ENCODE assay signal across 10 mouse cellular contexts in the genomic region with DNA sequence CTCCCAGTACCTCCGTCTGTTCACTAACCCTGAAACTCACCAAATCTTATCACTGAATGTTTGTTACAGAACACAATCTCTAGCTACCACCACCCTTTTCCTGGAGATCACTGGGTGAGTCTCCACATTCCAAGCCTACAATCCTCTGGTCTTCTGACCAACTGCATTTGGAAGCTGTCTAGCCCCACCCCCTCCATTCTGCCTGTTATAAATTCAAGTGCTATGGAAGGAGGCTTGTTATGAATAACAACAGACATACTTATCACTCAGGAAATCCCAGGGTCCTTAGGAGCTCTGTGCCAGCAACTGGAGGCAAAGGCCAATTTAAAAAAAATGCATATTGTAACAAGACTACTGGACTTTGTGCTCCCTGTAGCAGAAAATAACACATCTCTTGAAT. TPM values are rescaled to one million over a fixed set of nuclear protein-coding genes. Genes with fewer than 3 reads are reported as not detected.
DNase-seq lines count a peak whose midpoint lies in the region; ATAC-seq and TF ChIP-seq lines count a peak whose summit lies in the region.
"Had no signal": no experiment of that assay in that cellular context is flagged by ENCODE, and none has a peak within 500 bp of the region (broad histone marks: within the 10 kb centered on the region; RNA-seq: fewer than 3 reads in every experiment).

No protein-coding gene starts in this region.

- ATAC-seq in forebrain, embryonic 11.5 days (replicated peaks; ENCODE audit: low FRiP score): peak; percentile 48; the same call in 1 of the 2 replicates
- no peak for ATAC-seq in forebrain, embryonic 16.5 days
- ATAC-seq in hindbrain, embryonic 14.5 days (ENCODE audit: low FRiP score): no peak
- peak; percentile 51 for ATAC-seq in liver, postnatal 0 days

- TF ChIP-seq EP300 in liver, postnatal 0 days (IDR thresholded peaks at IDR 0.05; ENCODE audit: low read depth): no peak; the same call in 1 of the 2 replicates

- no peak overlapping the region for H3K4me2 ChIP-seq in forebrain, embryonic 11.5 days (ENCODE audit: low read depth, low read length, severe bottlenecking)
- H3K4me2 ChIP-seq in forebrain, embryonic 16.5 days (ENCODE audit: low read length): no peak overlapping the region
- no peak overlapping the region for H3K4me2 ChIP-seq in hindbrain, embryonic 14.5 days (replicated peaks)
- no peak overlapping the region for H3K4me2 ChIP-seq in liver, postnatal 0 days (ENCODE audit: low read depth, low read length)

- peaks cover 5% of the 10 kb centered on the region for H3K4me1 ChIP-seq in forebrain, embryonic 11.5 days (replicated peaks; ENCODE audit: control insufficient read depth, insufficient read depth, low read length)
- H3K4me1 ChIP-seq in forebrain, embryonic 16.5 days (replicated peaks; ENCODE audit: control insufficient read depth, insufficient read depth, low read length): peaks cover 7% of the 10 kb centered on the region; the same call in 1 of the 2 replicates
- H3K4me1 ChIP-seq in hindbrain, embryonic 14.5 days (replicated peaks; ENCODE audit: control insufficient read depth, insufficient read depth, low read length): peaks cover 4% of the 10 kb centered on the region; the same call in 1 of the 2 replicates
- peaks cover 2% of the 10 kb centered on the region for H3K4me1 ChIP-seq in liver, postnatal 0 days (ENCODE audit: insufficient read depth)

- H3K9me3 ChIP-seq in forebrain, embryonic 11.5 days (ENCODE audit: control insufficient read depth, low read length): no peaks in the 10 kb centered on the region
- H3K9me3 ChIP-seq in forebrain, embryonic 16.5 days (ENCODE audit: control insufficient read depth, low read length): no peaks in the 10 kb centered on the region
- H3K9me3 ChIP-seq in hindbrain, embryonic 14.5 days (ENCODE audit: control insufficient read depth, low read length): no peaks in the 10 kb centered on the region
- no peaks in the 10 kb centered on the region for H3K9me3 ChIP-seq in liver, postnatal 0 days (ENCODE audit: low read length)

- TF ChIP-seq CTCF in liver, postnatal 0 days (IDR thresholded peaks at IDR 0.05; ENCODE audit: low read depth): no peak
- TF ChIP-seq CTCF in layer of hippocampus, adult 2 months (conservative IDR thresholded peaks at IDR 0.05): no peak

- no peaks in the 10 kb centered on the region for H3K36me3 ChIP-seq in forebrain, embryonic 11.5 days (ENCODE audit: control insufficient read depth, insufficient read depth, low read length)
- no peaks in the 10 kb centered on the region for H3K36me3 ChIP-seq in forebrain, embryonic 16.5 days (ENCODE audit: control insufficient read depth, insufficient read depth)
- H3K36me3 ChIP-seq in hindbrain, embryonic 14.5 days (replicated peaks; ENCODE audit: control insufficient read depth, insufficient read depth): no peaks in the 10 kb centered on the region
- H3K36me3 ChIP-seq in liver, postnatal 0 days (replicated peaks; ENCODE audit: insufficient read depth, low read length): no peaks in the 10 kb centered on the region

- no peak overlapping the region for H3K4me3 ChIP-seq in forebrain, embryonic 11.5 days (ENCODE audit: low read depth, low read length)
- no peak overlapping the region for H3K4me3 ChIP-seq in forebrain, embryonic 16.5 days (replicated peaks; ENCODE audit: low read length)
- no peak overlapping the region for H3K4me3 ChIP-seq in hindbrain, embryonic 14.5 days (replicated peaks; ENCODE audit: low read length)
- no peak overlapping the region for H3K4me3 ChIP-seq in liver, postnatal 0 days (ENCODE audit: low read depth, low read length)
- H3K4me3 ChIP-seq in layer of hippocampus, adult 2 months: no peak overlapping the region

- H3K9ac ChIP-seq in forebrain, embryonic 11.5 days (ENCODE audit: low read length): no peak overlapping the region
- H3K9ac ChIP-seq in forebrain, embryonic 16.5 days (replicated peaks; ENCODE audit: low read depth, low read length): no peak overlapping the region
- H3K9ac ChIP-seq in hindbrain, embryonic 14.5 days: no peak overlapping the region
- no peak overlapping the region for H3K9ac ChIP-seq in liver, postnatal 0 days (replicated peaks)

- H3K27ac ChIP-seq in forebrain, embryonic 11.5 days (ENCODE audit: low read depth, low read length): 0 out of 2 replicates have a peak overlapping the region, but pooled peaks have one; percentile 18
- H3K27ac ChIP-seq in forebrain, embryonic 16.5 days (ENCODE audit: low read length): no peak overlapping the region
- H3K27ac ChIP-seq in hindbrain, embryonic 14.5 days: 0 out of 2 replicates have a peak overlapping the region, but pooled peaks have one; percentile 0
- H3K27ac ChIP-seq in liver, postnatal 0 days (ENCODE audit: low read depth): peak overlapping the region; percentile 53; the same call in 1 of the 2 replicates
- no peak overlapping the region for H3K27ac ChIP-seq in layer of hippocampus, adult 2 months
- H3K27ac ChIP-seq: macrophage had no signal

- 83% methylated on average over 1 of the region's 1 CpGs for WGBS in forebrain, embryonic 11.5 days
- WGBS in forebrain, embryonic 16.5 days: 72% methylated on average over 1 of the region's 1 CpGs
- 86% methylated on average over 1 of the region's 1 CpGs for WGBS in hindbrain, embryonic 14.5 days
- WGBS in liver, postnatal 0 days (ENCODE audit: insufficient replicate concordance): 53% methylated on average over 1 of the region's 1 CpGs

- no peak for DNase-seq in forebrain, embryonic 11.5 days (ENCODE audit: low spot score)
- peak; percentile 57 for DNase-seq in ZHBTc4 (ENCODE audit: low read depth, low spot score)
- no peak for DNase-seq in hindbrain, embryonic 14.5 days (ENCODE audit: low spot score)
- DNase-seq in liver, postnatal 0 days: no peak
- no peak for DNase-seq in layer of hippocampus, adult 2 months (ENCODE audit: low spot score in 2 of 2)
- DNase-seq in thymus, postnatal 25 days: no peak
- DNase-seq in right cerebral cortex, adult 18-20 months: no peak

- H3K27me3 ChIP-seq in forebrain, embryonic 11.5 days (ENCODE audit: control insufficient read depth, insufficient read depth, low read length): no peaks in the 10 kb centered on the region
- no peaks in the 10 kb centered on the region for H3K27me3 ChIP-seq in forebrain, embryonic 16.5 days (replicated peaks; ENCODE audit: control insufficient read depth, insufficient read depth, low read length)
- H3K27me3 ChIP-seq in hindbrain, embryonic 14.5 days (ENCODE audit: control insufficient read depth, insufficient read depth, low read length): no peaks in the 10 kb centered on the region
- no peaks in the 10 kb centered on the region for H3K27me3 ChIP-seq in liver, postnatal 0 days (ENCODE audit: insufficient read depth, low read length)

RNA-seq across cellular contexts. Expression of gene Ddah1, which starts 58.3 kb away (rescaled TPM):
- polyA plus RNA-seq in forebrain, embryonic 11.5 days (2014; fragmentation: Nextera tagmentation; extraction: Ambion mirVana): 71.2 and 84.3 TPM in 2 replicates
- 145 and 150 TPM in 2 replicates for polyA plus RNA-seq in forebrain, embryonic 16.5 days (2015; fragmentation: Nextera tagmentation; extraction: Ambion mirVana)
- 102 and 117 TPM in 2 replicates for polyA plus RNA-seq in hindbrain, embryonic 14.5 days (2014; fragmentation: Nextera tagmentation; extraction: Ambion mirVana)
- 45.1 and 60.8 TPM in 2 replicates for polyA plus RNA-seq in liver, postnatal 0 days (2015; fragmentation: Nextera tagmentation; extraction: Ambion mirVana)
- 10 to 100 TPM; 51.8 to 52.9 TPM for total RNA-seq in layer of hippocampus, adult 2 months (2021)
- total RNA-seq: hematopoietic stem cell, adult 5-6 weeks had no signal

Comparison
In these comparisons a context has a peak if more than half of its experiments do, and no peak if none do; other contexts are left out.
1. ATAC-seq: peak in forebrain, embryonic 11.5 days (single experiment) and liver, postnatal 0 days (single experiment); none in forebrain, embryonic 16.5 days (single experiment) and hindbrain, embryonic 14.5 days (single experiment).
2. H3K27ac ChIP-seq: peak in forebrain, embryonic 11.5 days (single experiment), hindbrain, embryonic 14.5 days (single experiment) and liver, postnatal 0 days (single experiment); none in forebrain, embryonic 16.5 days (single experiment) and layer of hippocampus, adult 2 months (single experiment).